Mouse (Mus musculus): ENCODE measurements around the gene Fam161b. TPM values are rescaled to one million over a fixed set of nuclear protein-coding genes. Genes with fewer than 3 reads are reported as not detected.

Gene Fam161b
- polyA plus RNA-seq, 1 experiment from 2014 or later: 5.5 TPM

DNA sequence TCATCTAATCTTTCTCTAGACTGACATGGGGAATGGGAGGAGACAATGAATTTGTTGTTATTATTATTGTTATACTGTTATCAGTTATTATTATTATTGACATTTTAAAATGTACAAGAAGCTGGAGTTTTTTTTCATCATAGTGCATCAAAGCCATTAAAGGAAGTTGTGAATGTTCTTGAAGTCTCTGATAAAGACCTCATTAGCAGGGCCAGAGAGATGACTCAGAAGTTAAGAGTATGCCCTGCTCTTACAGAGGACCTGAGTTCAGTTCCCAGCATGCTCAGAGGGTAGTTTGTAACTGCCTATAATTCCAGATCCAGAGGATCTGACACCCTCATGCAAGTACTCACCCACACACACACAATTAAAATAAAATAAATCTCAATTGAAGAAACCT, 36.1 kb upstream of the Fam161b start:
- Histone ChIP-seq H3K36me3 (no peaks in the 10 kb centered on the region), H3K27ac (no peak overlapping the region), H3K4me1 (no peaks in the 10 kb centered on the region), H3K9me3 (no peaks in the 10 kb centered on the region), H3K4me2 (replicated peaks) (no peak overlapping the region), H3K4me3 (no peak overlapping the region), H3K9ac (no peak overlapping the region), H3K27me3 (no peaks in the 10 kb centered on the region)
- ATAC-seq (ENCODE audit: insufficient number of reproducible peaks, insufficient read depth, low FRiP score, low TSS enrichment): no peak

DNA sequence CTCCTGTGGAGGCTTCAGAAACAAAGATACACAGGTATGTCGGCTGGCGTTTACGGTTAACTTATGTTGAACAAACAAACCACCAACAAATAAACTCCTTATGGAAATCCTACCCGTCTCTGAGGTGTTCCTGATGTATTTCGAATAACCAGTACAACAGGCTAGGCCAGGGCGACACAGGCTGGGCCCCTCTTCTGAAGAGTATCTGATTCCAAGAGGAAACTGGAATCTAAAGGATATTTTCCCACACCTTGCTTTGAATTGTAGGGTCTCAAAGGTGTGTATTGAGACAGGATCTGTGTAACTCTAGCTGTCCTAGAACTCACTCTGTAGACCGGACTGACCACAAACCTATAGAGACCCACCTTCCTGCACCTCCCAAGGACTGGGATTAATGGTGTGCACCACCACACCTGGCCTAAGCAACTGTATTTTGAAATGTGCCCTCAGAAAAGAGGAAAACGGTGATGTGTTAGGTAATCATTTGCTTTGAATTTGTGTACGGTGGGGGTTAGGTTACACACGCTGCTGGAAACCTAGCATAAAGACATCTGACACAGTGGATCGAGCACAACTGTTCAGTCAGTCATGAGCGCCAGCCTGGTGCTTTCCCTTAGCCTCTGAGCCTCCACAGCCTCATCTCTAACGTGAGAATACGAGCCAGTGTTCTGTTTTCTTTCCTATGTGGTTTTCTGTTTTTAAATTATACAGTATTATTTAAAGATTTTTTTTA, 35.5 kb upstream of the Fam161b start:
- no peaks in the 10 kb centered on the region for H3K36me3 ChIP-seq
- H3K27ac ChIP-seq: no peak overlapping the region
- peak; percentile 67; the same call in 1 of the 2 replicates for ATAC-seq (ENCODE audit: insufficient number of reproducible peaks, insufficient read depth, low FRiP score, low TSS enrichment)
- 78% methylated on average over 14 of the region's 14 CpGs for WGBS
- no peaks in the 10 kb centered on the region for H3K9me3 ChIP-seq
- no peak overlapping the region for H3K9ac ChIP-seq
- H3K4me3 ChIP-seq: no peak overlapping the region
- H3K27me3 ChIP-seq: no peaks in the 10 kb centered on the region
- H3K4me2 ChIP-seq (replicated peaks): no peak overlapping the region
- H3K4me1 ChIP-seq: no peaks in the 10 kb centered on the region

DNA sequence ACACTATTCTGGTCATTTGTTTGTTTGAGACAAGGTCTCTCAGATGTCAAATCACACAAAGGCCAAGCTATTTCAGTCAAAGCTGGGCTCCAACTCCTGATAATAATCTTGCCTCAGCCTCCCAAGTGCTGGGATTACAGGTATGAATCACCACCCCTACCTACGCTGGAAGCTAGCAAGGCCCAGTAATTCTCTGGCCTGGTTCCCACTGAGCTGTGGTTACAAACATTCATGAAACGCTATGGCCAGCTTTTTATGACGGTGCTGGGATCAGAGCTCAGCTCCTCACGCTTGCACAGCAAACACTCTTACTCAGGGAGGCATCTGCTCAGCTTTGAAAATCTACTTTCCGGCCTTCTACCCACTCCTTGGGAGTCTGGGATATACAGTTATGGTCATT, 32.2 kb upstream of the Fam161b start:
- Histone ChIP-seq H3K9me3 (no peaks in the 10 kb centered on the region), H3K4me1 (no peaks in the 10 kb centered on the region), H3K27ac (no peak overlapping the region), H3K4me2 (replicated peaks) (no peak overlapping the region), H3K9ac (no peak overlapping the region), H3K36me3 (no peaks in the 10 kb centered on the region), H3K27me3 (no peaks in the 10 kb centered on the region), H3K4me3 (no peak overlapping the region)
- ATAC-seq (ENCODE audit: insufficient number of reproducible peaks, insufficient read depth, low FRiP score, low TSS enrichment): no peak
- 93% methylated on average over 5 of the region's 5 CpGs for WGBS

DNA sequence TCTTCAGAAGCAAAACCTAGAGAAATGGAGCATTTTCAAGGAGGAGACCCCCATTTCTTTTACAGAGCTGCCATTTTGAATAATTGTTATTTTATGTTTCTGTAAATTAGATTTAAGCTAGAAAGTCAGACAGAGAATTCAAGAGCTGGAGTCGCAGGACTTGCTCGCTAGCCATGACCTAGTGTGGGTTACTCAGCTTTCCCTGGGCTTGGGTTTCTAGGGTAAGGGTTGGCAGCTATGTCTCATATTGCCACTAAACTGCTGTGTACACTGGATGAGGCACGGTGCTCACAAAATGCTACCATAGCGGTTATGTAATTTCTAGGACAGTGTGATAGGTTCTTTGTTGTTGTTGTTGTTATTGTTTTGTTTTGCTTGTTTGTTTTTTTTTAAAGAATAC, 31.0 kb upstream of the Fam161b start:
- Histone ChIP-seq H3K9me3 (no peaks in the 10 kb centered on the region), H3K27ac (no peak overlapping the region), H3K36me3 (no peaks in the 10 kb centered on the region), H3K9ac (no peak overlapping the region), H3K4me2 (replicated peaks) (no peak overlapping the region), H3K27me3 (no peaks in the 10 kb centered on the region), H3K4me3 (no peak overlapping the region), H3K4me1 (no peaks in the 10 kb centered on the region)
- 94% methylated on average over 4 of the region's 4 CpGs for WGBS
- ATAC-seq (ENCODE audit: insufficient number of reproducible peaks, insufficient read depth, low FRiP score, low TSS enrichment): no peak

DNA sequence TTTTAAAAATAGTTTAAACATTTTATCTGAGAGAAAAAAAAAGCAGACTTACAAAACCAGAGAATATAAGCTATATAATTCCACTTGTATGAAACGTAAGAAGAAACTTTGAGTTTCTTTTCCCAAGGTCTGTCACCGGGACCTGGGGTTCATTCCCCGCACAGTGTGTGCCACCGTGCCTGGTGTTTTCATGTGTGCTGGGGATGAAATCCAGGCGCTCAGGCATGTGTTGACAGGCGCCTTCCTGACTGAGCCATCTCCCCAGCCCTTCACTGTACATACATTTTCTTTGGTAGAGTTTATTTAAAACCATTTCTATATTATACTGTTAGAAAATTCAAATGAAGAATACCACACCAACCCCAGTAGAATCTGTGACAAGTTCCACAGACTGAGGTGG, 28.7 kb upstream of the Fam161b start:
- H3K4me3 ChIP-seq: no peak overlapping the region
- H3K9me3 ChIP-seq: no peaks in the 10 kb centered on the region
- no peaks in the 10 kb centered on the region for H3K36me3 ChIP-seq
- H3K9ac ChIP-seq: no peak overlapping the region
- H3K27me3 ChIP-seq: no peaks in the 10 kb centered on the region
- ATAC-seq (ENCODE audit: insufficient number of reproducible peaks, insufficient read depth, low FRiP score, low TSS enrichment): no peak
- H3K27ac ChIP-seq: no peak overlapping the region
- no peak overlapping the region for H3K4me2 ChIP-seq (replicated peaks)
- no peaks in the 10 kb centered on the region for H3K4me1 ChIP-seq
- 78% methylated on average over 6 of the region's 6 CpGs for WGBS

DNA sequence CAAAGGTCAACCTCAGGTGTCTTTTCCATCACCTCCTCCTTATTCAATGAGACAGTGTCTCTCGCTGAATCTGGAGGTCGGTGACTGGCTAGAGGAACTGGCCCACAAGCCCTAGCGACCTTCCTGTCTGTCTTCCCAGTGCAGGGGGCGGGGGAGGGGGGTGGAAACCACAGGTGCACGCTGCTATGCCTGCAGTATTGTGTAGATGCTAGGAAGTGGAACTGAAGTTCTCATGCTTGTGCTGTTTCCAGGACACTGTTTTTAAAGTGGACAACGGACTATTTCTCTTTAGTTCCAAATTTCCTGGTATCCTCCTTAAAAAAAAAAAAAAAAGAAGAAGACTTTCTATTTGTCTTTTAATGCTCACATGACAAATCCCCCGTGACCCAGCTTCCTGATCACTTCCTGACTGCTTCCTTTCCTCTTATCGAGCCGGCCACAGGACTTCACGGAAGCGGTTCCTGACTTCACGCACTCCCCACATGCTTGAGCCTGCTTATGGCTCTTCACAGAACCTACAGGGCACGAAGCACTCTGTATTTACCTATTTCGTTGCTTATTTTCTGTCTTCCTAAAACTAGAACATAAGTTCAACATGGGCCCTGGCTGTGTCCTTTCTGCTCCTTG, 27.3 kb upstream of the Fam161b start:
- no peaks in the 10 kb centered on the region for H3K4me1 ChIP-seq
- H3K27me3 ChIP-seq: no peaks in the 10 kb centered on the region
- no peaks in the 10 kb centered on the region for H3K9me3 ChIP-seq
- WGBS: 73% methylated on average over 14 of the region's 14 CpGs
- H3K27ac ChIP-seq: no peak overlapping the region
- H3K36me3 ChIP-seq: no peaks in the 10 kb centered on the region
- H3K4me2 ChIP-seq (replicated peaks): no peak overlapping the region
- H3K4me3 ChIP-seq: no peak overlapping the region
- no peak for ATAC-seq (ENCODE audit: insufficient number of reproducible peaks, insufficient read depth, low FRiP score, low TSS enrichment)
- no peak overlapping the region for H3K9ac ChIP-seq

DNA sequence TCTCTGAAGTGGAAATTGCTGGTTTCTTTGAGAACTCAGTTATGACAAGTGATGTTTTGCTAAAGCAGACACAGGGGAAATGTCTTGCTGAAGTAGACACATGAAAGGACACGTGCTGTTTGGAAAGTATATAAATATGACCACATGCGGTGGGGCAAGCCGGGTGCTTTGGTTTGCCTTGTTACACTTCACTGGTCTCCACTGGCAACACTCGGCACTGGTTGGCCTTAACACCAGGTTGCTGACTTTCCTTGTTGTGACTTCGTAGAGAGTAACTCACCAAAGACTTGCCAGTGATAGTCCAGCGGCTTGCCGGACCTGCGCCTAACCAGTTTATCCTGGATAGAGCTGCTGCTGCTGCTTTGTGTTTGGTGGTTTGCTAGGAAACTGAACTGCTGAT, 26.5 kb upstream of the Fam161b start:
- no peaks in the 10 kb centered on the region for H3K4me1 ChIP-seq

DNA sequence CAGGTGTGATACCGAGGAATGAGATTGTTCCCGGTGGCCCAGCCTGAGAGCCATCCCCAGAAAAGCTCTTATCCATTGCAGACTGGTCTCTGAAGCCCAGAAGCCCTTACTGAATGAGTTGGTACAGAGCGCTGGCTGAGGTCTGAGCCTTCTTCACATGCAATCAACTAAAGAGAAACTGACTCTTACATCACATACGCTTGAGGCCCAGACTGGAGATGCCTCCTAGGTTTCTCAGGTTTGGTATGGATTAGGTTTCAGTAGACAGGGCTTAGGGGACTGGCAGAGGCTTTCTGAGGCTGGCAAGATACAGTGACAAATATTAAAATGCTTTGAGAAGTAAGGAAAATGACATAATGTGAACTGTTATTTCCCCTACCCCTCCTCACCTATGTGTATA, 23.8 kb upstream of the Fam161b start:
- H3K9ac ChIP-seq: no peak overlapping the region
- WGBS: 91% methylated on average over 4 of the region's 4 CpGs
- H3K27ac ChIP-seq: no peak overlapping the region
- H3K9me3 ChIP-seq: no peaks in the 10 kb centered on the region
- no peaks in the 10 kb centered on the region for H3K4me1 ChIP-seq
- H3K4me2 ChIP-seq (replicated peaks): no peak overlapping the region
- no peaks in the 10 kb centered on the region for H3K27me3 ChIP-seq
- ATAC-seq (ENCODE audit: insufficient number of reproducible peaks, insufficient read depth, low FRiP score, low TSS enrichment): no peak
- no peak overlapping the region for H3K4me3 ChIP-seq
- H3K36me3 ChIP-seq: peaks cover 8% of the 10 kb centered on the region; the same call in 1 of the 2 replicates

More for the DNA sequence above, 26.5 kb upstream of the Fam161b start:
- Histone ChIP-seq H3K27me3 (no peaks in the 10 kb centered on the region), H3K9ac (no peak overlapping the region), H3K4me3 (no peak overlapping the region), H3K27ac (no peak overlapping the region), H3K9me3 (no peaks in the 10 kb centered on the region), H3K36me3 (0 out of 2 replicates have a peak, but pooled peaks cover under 1% of the 10 kb centered on the region), H3K4me2 (replicated peaks) (no peak overlapping the region)
- 82% methylated on average over 8 of the region's 8 CpGs for WGBS
- ATAC-seq (ENCODE audit: insufficient number of reproducible peaks, insufficient read depth, low FRiP score, low TSS enrichment): no peak

DNA sequence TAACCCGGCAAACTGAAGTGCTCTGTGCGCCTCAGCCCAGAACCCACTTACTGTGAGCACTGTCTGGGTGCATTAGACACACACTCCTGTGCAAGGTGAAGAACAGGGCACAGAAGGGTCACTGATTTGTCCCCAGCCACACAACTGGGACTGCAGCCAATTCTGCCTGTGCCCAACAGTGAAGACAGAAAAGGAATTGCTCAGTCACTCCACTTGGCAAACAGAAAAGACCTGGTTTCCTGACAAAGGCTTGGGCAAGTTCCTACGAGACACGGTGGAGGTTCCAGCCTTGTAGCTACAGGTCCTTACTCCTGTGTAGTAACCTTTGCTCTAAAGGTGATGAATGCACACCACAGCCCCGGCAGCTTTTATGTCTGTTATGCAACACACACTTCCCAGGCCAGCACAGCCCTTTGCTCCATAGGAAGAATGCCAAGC, 23.0 kb upstream of the Fam161b start:
- H3K27me3 ChIP-seq: no peaks in the 10 kb centered on the region
- WGBS: 84% methylated on average over 5 of the region's 5 CpGs
- H3K27ac ChIP-seq: no peak overlapping the region
- H3K36me3 ChIP-seq: peaks cover 8% of the 10 kb centered on the region; the same call in 1 of the 2 replicates
- no peak overlapping the region for H3K4me3 ChIP-seq
- no peak overlapping the region for H3K4me2 ChIP-seq (replicated peaks)
- H3K9me3 ChIP-seq: no peaks in the 10 kb centered on the region
- H3K9ac ChIP-seq: no peak overlapping the region
- no peaks in the 10 kb centered on the region for H3K4me1 ChIP-seq
- no peak for ATAC-seq (ENCODE audit: insufficient number of reproducible peaks, insufficient read depth, low FRiP score, low TSS enrichment)

DNA sequence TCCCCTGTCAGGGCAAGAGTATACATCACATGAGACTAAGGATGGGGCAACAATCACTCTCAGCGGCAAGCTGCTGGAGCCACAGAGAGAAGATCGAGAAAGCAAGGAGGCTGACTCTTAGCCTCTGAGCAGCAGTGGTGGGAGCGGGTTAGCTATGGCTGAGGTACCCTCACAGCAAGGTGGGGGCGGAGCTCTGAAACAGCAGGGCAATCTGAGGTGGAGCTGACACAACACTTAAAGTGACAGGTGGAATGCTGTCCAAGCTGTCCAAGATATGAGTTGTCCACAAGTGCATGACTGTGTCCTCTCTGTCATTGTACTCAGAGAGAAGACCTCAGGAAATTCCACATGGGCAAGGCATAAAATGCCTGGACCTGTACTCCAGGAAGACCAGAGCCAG, 20.7 kb upstream of the Fam161b start:
- Histone ChIP-seq H3K9ac (no peak overlapping the region), H3K36me3 (peaks cover 8% of the 10 kb centered on the region; the same call in 1 of the 2 replicates), H3K4me2 (replicated peaks) (no peak overlapping the region), H3K27me3 (no peaks in the 10 kb centered on the region), H3K4me3 (no peak overlapping the region), H3K9me3 (no peaks in the 10 kb centered on the region), H3K27ac (no peak overlapping the region), H3K4me1 (no peaks in the 10 kb centered on the region)
- WGBS: 90% methylated on average over 4 of the region's 4 CpGs
- no peak for ATAC-seq (ENCODE audit: insufficient number of reproducible peaks, insufficient read depth, low FRiP score, low TSS enrichment)

DNA sequence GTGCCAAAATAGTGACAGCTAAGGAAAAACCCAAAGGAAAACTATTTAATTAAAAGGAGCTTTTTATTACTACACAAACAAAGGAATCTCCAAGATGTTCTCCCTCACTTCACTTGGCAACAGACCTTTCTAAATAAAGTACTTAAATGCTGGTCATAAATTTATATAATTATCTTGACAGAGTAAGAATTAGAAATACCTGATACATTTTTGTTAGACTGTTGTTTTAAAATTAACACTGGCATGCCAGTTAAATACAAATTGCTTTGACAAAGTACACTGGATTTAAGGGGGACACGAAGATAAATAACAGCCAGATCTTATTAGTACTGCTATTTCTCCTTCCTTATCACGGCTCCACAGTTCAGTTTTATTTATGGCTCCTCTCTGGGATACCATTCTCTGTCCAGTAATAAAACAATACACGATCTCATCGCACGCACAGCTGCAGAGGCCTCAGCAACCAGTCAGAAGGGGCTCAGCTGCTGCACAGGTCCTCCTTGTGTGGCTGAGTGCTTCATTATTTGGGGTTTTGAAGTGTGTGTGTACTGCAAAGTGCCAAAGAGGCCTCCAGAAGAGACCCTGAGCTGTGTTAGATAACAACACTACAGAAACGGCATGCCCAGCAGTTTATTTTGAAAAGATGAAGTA, 12.3 kb upstream of the Fam161b start:
- no peaks in the 10 kb centered on the region for H3K27me3 ChIP-seq
- no peak for ATAC-seq (ENCODE audit: insufficient number of reproducible peaks, insufficient read depth, low FRiP score, low TSS enrichment)
- H3K9ac ChIP-seq: no peak overlapping the region
- H3K36me3 ChIP-seq: peaks cover 49% of the 10 kb centered on the region
- no peak overlapping the region for H3K4me2 ChIP-seq (replicated peaks)
- H3K4me3 ChIP-seq: no peak overlapping the region
- no peaks in the 10 kb centered on the region for H3K9me3 ChIP-seq
- 89% methylated on average over 6 of the region's 6 CpGs for WGBS
- H3K4me1 ChIP-seq: no peaks in the 10 kb centered on the region
- no peak overlapping the region for H3K27ac ChIP-seq

DNA sequence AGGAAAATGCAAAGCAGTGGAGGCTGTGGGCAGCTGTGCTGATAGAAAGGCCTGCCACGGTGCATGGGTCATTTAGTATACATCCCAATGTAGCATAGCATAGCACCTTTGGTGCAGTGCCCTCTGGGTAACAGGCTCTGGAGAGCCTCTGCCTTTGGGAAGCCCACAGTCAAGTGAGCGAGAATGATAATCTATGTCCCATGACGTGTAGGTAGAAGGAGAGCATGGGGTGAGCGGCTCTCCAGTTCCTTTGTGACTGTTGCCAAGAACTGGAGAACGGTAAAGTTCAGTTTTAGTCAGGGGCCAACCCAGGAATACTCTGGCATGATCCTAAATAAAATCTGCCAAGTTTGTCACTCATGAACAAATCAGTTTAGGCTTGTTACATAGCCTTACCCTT, 10.0 kb upstream of the Fam161b start:
- Histone ChIP-seq H3K4me3 (no peak overlapping the region), H3K27me3 (no peaks in the 10 kb centered on the region), H3K4me2 (replicated peaks) (no peak overlapping the region), H3K9ac (no peak overlapping the region), H3K27ac (no peak overlapping the region), H3K36me3 (peaks cover 65% of the 10 kb centered on the region), H3K9me3 (no peaks in the 10 kb centered on the region), H3K4me1 (no peaks in the 10 kb centered on the region)
- WGBS: 93% methylated on average over 5 of the region's 5 CpGs
- no peak for ATAC-seq (ENCODE audit: insufficient number of reproducible peaks, insufficient read depth, low FRiP score, low TSS enrichment)

Measured in embryonic facial prominence, embryonic 12.5 days (tissue).